Mouse (Mus musculus) layer of hippocampus, adult 18-20 months (tissue): ENCODE measurements around the gene Stard13. TPM values are rescaled to one million over a fixed set of nuclear protein-coding genes. Genes with fewer than 3 reads are reported as not detected.
A peak's percentile ranks its signal among the peaks of the same experiment; 100 is the strongest.

ENCODE experiments used
- DNase-seq, 2 experiments: peaks; one replicate each; pipeline ENCODE4 v3.0.0; 2022; ENCODE audit warnings: low spot score in 2 of 2
- total RNA-seq, 2 experiments: library from RNA; stranded (reverse); gene quantifications; 2 replicates each; pipeline ENCODE4 v1.2.3; 2021

The Stard13 gene
- total RNA-seq, 2 experiments from 2014 or later, result 20.8 to 26.2 TPM

- DNase-seq, result no peak
Measured at GRCm38 (mm10) chr5:151143955-151144354, 89.7 kb downstream of the Stard13 start.

- peak; percentile 16 to 43 for DNase-seq
Measured at GRCm38 (mm10) chr5:151142671-151143601, 90.7 kb downstream of the Stard13 start.

GRCm38 (mm10) chr5:151142241-151142640 is 91.4 kb downstream of the Stard13 start:
- no peak for DNase-seq

- no peak for DNase-seq
Measured at GRCm38 (mm10) chr5:151137901-151138300, 95.7 kb downstream of the Stard13 start.

GRCm38 (mm10) chr5:151137311-151137710 is 96.3 kb downstream of the Stard13 start:
- no peak for DNase-seq

GRCm38 (mm10) chr5:151135965-151136364 is 97.7 kb downstream of the Stard13 start:
- no peak for DNase-seq

- DNase-seq, result no peak
Measured at GRCm38 (mm10) chr5:151135078-151135826, 98.4 kb downstream of the Stard13 start.

- no peak for DNase-seq
Measured at GRCm38 (mm10) chr5:151134202-151134601, 99.4 kb downstream of the Stard13 start.

- no peak for DNase-seq
Measured at GRCm38 (mm10) chr5:151133744-151134143, 99.9 kb downstream of the Stard13 start.

- DNase-seq, result no peak
Measured at GRCm38 (mm10) chr5:151129762-151130161, 103.9 kb downstream of the Stard13 start.

GRCm38 (mm10) chr5:151127298-151127717 is 106.3 kb downstream of the Stard13 start:
- peak in 1 of 2 experiments; percentile 51 for DNase-seq

GRCm38 (mm10) chr5:151126608-151127005 is 107.0 kb downstream of the Stard13 start:
- no peak for DNase-seq

- DNase-seq, result no peak
Measured at GRCm38 (mm10) chr5:151125985-151126607, 107.5 kb downstream of the Stard13 start.

GRCm38 (mm10) chr5:151117846-151118245 is 115.8 kb downstream of the Stard13 start:
- no peak for DNase-seq

- DNase-seq, result no peak
Measured at GRCm38 (mm10) chr5:151116192-151116887, 117.3 kb downstream of the Stard13 start.

- no peak for DNase-seq
Measured at GRCm38 (mm10) chr5:151112743-151113142, 120.9 kb downstream of the Stard13 start.

GRCm38 (mm10) chr5:151111080-151111871 is 122.4 kb downstream of the Stard13 start:
- no peak for DNase-seq

GRCm38 (mm10) chr5:151110461-151110908 is 123.2 kb downstream of the Stard13 start:
- DNase-seq, result peak; percentile 53 to 89

GRCm38 (mm10) chr5:151109822-151110221 is 123.8 kb downstream of the Stard13 start:
- DNase-seq, result no peak

GRCm38 (mm10) chr5:151108955-151109354 is 124.7 kb downstream of the Stard13 start:
- DNase-seq, result no peak
